Mouse (Mus musculus) CD4-positive helper T cell, adult 2 months (primary cell): ENCODE measurements around the gene Olfr1330.
"Not testable (repeated sequence)": the region's sequence is repeated elsewhere in the genome, so short reads cannot be mapped to it uniquely, and the experiment has no call there.

Experiments used
- DNase-seq: peaks from one replicate; pipeline ENCODE4 v3.0.0-alpha.2; 2012; ENCODE audit warnings: low read depth, missing footprints, low spot score

Gene Olfr1330

GRCm38 (mm10) chr4:118888297-118888696 lies at the start of gene Olfr1330:
TSS of gene Olfr1330 (plus strand) at chr4:118888597.
- DNase-seq: no peak

- no peak for DNase-seq
Observed at GRCm38 (mm10) chr4:118861791-118862190, 26.6 kb upstream of the Olfr1330 start.

- no peak for DNase-seq
Observed at GRCm38 (mm10) chr4:118862704-118863103, 25.7 kb upstream of the Olfr1330 start.

- DNase-seq: no peak
Observed at GRCm38 (mm10) chr4:118864349-118864748, 24.0 kb upstream of the Olfr1330 start, which contains the start of gene Olfr1331. TSS of gene Olfr1331 (plus strand) at chr4:118864649.

GRCm38 (mm10) chr4:118867566-118867965 lies 20.8 kb upstream of the Olfr1330 start:
- DNase-seq: no peak

- no peak for DNase-seq
Observed at GRCm38 (mm10) chr4:118901981-118902380, 13.6 kb downstream of the Olfr1330 start.

GRCm38 (mm10) chr4:118917365-118917764 lies 29.0 kb downstream of the Olfr1330 start, which contains the start of gene Olfr1329:
TSS of gene Olfr1329 (minus strand) at chr4:118917465.
- DNase-seq: not testable (repeated sequence)

GRCm38 (mm10) chr4:118931326-118931725 lies 42.9 kb downstream of the Olfr1330 start:
- DNase-seq: not testable (repeated sequence)

GRCm38 (mm10) chr4:118938512-118938911 lies 50.1 kb downstream of the Olfr1330 start, which contains the start of gene Olfr1328:
TSS of gene Olfr1328 (minus strand) at chr4:118938612.
- DNase-seq: no peak
